16 mouse cellular contexts compared by ENCODE assay signal in the genomic region with DNA sequence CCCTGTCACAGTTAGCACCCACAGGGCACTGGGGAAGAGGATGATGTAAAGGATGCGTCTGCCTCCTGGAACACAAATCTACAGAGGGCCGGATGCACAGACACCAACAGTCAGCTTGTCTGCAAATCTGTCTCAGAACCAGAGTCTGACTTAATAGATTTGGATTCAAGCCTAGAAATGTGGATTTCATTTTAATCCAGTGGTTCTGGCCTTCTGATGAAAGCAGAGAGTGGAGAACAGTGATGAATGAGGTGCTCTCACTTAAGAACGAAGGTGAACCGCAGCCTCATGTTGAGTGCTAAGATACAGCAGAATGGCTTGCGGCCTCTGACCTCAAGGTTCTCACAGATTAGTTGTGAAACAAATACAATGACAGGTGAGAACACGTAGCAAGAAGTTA.
"Had no signal": no experiment of that assay in that cellular context is flagged by ENCODE, and none has a peak within 500 bp of the region (broad histone marks: within the 10 kb centered on the region; RNA-seq: fewer than 3 reads in every experiment).

No protein-coding gene starts in this region.

- H3K9me3 ChIP-seq: limb, embryonic 12.5 days; midbrain, embryonic 12.5 days; neural tube, embryonic 13.5 days; stomach, embryonic 15.5 days had no signal

- ATAC-seq: lung, postnatal 0 days; midbrain, embryonic 16.5 days had no signal

- H3K4me1 ChIP-seq: limb, embryonic 12.5 days; midbrain, embryonic 12.5 days; stomach, embryonic 15.5 days had no signal

- H3K27ac ChIP-seq: limb, embryonic 12.5 days; liver, embryonic 14.5 days; midbrain, embryonic 12.5 days; neural tube, embryonic 13.5 days; stomach, embryonic 15.5 days had no signal

- H3K9ac ChIP-seq: limb, embryonic 12.5 days; liver, embryonic 14.5 days; midbrain, embryonic 12.5 days; neural tube, embryonic 13.5 days; stomach, embryonic 15.5 days had no signal

- H3K4me3 ChIP-seq: limb, embryonic 12.5 days; midbrain, embryonic 12.5 days; neural tube, embryonic 13.5 days; stomach, embryonic 15.5 days had no signal

- H3K27me3 ChIP-seq: limb, embryonic 12.5 days; midbrain, embryonic 12.5 days; neural tube, embryonic 13.5 days; stomach, embryonic 15.5 days had no signal

- DNase-seq: kidney, adult 2 months; kidney, postnatal 25 days; layer of hippocampus, adult 9-11 months; layer of hippocampus, postnatal 36 days; lung, adult 18-20 months; lung, postnatal 36 days; retina, postnatal 1 day; thymus, adult 2 months; thymus, postnatal 36 days had no signal

- H3K4me2 ChIP-seq: limb, embryonic 12.5 days; midbrain, embryonic 12.5 days; neural tube, embryonic 13.5 days; stomach, embryonic 15.5 days had no signal

- H3K36me3 ChIP-seq: limb, embryonic 12.5 days; midbrain, embryonic 12.5 days; neural tube, embryonic 13.5 days; stomach, embryonic 15.5 days had no signal
